Mouse (Mus musculus) left cerebral cortex, postnatal 14 days (tissue): Measurements from ENCODE around the gene Arfgef3. TPM values are rescaled to one million over a fixed set of nuclear protein-coding genes. Genes with fewer than 3 reads are reported as not detected.

Source experiments
- DNase-seq, 2 experiments: peaks; one replicate each; pipeline ENCODE4 v3.0.0; 2021 to 2022; ENCODE audit warnings: low spot score in 2 of 2, mixed read lengths in 1 of 2
- intact Hi-C: fragments of 180-260 bp; cut with DNase I; formaldehyde crosslinking; loops from one replicate; pipeline ENCODE4 v1.15.1; 2025
- long read RNA-seq, 2 experiments: library from polyadenylated mRNA; stranded (forward); transcript quantifications; one replicate each; pipeline ENCODE4 v2.0.0; 2021
- total RNA-seq, 2 experiments: library from RNA; stranded (reverse); gene quantifications; 2 replicates each; pipeline ENCODE4 v1.2.3; 2021

Arfgef3 gene
- total RNA-seq = 100 to 1,000 TPM; 104 to 116 TPM
- long read RNA-seq, experiment 1, partial matches to known transcripts = 5 of 14 reads
- long read RNA-seq, experiment 1, other reads (novel, unspliced or antisense) = 9 of 14 reads
- long read RNA-seq, experiment 2, full-length matches to known transcripts = 1 of 12 reads
- long read RNA-seq, experiment 2, partial matches to known transcripts = 4 of 12 reads
- long read RNA-seq, experiment 2, other reads (novel, unspliced or antisense) = 7 of 12 reads

GRCm38 (mm10) chr10:18743286-18744142 is at the start of gene Arfgef3:
Arfgef3 (minus strand) TSS chr10:18743949.
- intact Hi-C loops = no loop called here

GRCm38 (mm10) chr10:18790063-18790462 is 46.3 kb upstream of the Arfgef3 start:
- intact Hi-C loops = no loop called here
- peak; percentile 10 to 31 for DNase-seq

More at GRCm38 (mm10) chr10:18743286-18744142, at the start of gene Arfgef3:
- peak; percentile 71 to 79 for DNase-seq

GRCm38 (mm10) chr10:18788601-18789000 is 44.9 kb upstream of the Arfgef3 start:
- intact Hi-C loops = no loop called here
- no peak for DNase-seq

DNA sequence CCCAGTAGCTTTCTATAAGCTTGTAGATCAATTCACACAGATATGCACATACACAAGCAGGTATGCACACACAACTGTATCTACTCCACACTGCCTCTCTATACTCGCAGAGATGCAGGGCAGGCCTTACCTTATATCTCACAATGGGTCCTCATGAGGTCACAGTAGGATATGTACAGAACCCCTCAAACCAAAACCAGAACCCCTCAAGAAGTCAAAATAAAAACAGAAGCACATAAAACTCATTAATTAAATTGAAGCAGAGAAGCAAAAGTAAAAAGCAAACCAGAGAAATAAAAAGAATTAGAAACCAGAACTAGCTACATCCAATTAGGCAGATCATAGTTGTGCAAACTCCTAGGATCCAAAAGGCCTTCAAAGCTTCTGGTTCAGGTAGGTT is 42.9 kb upstream of the Arfgef3 start, which contains the start of gene Gm4922:
TSS of gene Gm4922 (minus strand) at position 101 of the 400 bp plus-strand sequence.
- no peak for DNase-seq
- intact Hi-C loops = no loop called here

DNA sequence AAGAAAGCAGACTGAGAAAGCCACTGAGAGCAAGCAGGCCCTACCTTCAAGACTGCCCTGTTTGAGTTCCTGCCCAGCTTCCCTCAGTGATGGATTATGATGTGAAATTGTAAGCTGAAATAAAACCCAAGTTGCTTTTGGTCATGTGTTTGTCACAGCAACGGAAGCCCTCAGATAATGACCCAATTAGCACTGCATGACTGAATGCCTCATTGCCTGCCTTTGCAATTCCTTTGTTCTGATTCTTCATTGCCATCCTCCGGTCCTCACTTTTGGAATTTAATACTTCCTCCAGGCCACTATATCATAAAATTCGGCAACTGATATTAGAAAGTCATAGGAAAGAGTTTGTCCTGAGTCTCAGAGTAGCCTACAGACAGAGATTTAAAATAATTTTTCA is 33.8 kb upstream of the Arfgef3 start:
- DNase-seq = no peak
- intact Hi-C loops = no loop called here

DNA sequence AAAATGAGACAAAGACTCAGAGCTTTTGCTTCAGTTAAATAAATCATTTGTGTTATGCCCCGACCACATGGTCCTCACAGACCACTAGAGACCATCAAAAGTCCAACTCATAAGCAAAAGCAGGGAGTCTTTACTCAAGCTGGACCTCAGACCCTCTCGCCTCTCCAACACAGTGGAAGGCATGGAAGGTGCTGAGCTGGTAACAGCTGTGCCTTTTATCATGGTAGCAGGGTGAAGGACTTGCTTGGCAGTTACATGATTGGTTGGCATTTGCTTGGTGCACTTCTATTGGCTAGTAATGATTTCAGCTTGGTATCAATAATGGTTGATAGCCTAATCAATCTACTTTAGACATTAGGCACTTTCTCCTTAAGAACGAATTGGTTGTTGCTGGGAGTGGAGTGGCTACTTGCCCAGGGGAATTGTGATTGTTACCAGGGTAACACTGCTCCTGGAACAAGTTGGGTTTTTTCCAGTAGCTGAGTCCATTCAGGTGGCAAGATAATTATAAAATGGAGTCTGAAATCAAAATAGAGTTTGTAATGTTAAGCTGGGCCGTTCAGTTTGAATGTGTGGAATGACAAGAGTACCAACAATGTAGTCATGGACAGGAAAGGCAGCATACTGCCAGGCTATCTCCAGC is 28.9 kb upstream of the Arfgef3 start:
- DNase-seq = peak in 1 of 2 experiments; percentile 10
- intact Hi-C loops = no loop called here

GRCm38 (mm10) chr10:18769909-18770308 is 26.2 kb upstream of the Arfgef3 start:
- intact Hi-C loops = no loop called here
- DNase-seq = no peak

DNA sequence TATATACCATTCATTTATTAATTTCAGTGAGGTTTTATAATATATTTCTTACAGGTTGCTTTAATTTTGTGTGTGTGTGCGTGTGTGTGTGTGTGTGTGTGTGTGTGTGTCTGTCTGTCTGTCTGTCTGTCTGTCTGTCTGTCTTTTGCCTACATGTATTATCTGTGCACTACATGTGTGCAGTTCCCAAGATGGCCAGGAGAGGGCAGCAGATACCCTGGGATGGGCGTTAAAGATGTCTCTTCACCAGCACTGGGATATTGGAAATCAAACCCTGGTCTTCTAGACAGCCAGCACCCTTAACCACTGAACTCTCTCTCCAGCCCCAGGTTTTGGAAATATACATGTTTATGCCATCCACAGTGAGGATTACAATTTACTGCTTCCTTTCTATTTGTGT is 16.5 kb upstream of the Arfgef3 start:
- intact Hi-C loops = loop anchor here (2.0 to 5.0 kb wide), 2 partner anchors 82 to 145 kb away; no protein-coding TSS in a partner anchor
- peak; percentile 38 to 45 for DNase-seq

DNA sequence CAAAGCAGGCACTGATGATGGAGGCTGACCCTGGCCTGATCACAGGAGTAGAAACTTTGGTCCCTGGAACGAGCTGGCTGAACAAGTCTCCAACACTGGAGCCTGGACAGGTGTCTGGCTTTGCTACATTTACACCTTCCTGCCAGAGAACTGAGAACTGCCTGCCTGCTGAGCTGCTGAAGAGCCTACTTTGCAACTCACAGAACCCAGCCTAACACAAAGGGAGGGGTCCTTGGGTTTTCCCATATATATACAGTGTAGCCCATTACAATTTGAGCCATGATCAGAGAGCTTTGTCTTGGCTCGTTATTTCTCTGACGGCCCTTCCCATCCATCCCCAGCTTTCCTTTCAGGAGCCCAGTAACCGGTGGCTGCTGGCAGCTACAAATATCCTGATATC is 6.3 kb upstream of the Arfgef3 start:
- no peak for DNase-seq
- intact Hi-C loops = no loop called here

- DNase-seq = no peak
- intact Hi-C loops = no loop called here
Observed at GRCm38 (mm10) chr10:18742086-18742485, 1.7 kb downstream of the Arfgef3 start.

- intact Hi-C loops = no loop called here
- DNase-seq = no peak
Observed at GRCm38 (mm10) chr10:18741024-18741423, 2.7 kb downstream of the Arfgef3 start.

DNA sequence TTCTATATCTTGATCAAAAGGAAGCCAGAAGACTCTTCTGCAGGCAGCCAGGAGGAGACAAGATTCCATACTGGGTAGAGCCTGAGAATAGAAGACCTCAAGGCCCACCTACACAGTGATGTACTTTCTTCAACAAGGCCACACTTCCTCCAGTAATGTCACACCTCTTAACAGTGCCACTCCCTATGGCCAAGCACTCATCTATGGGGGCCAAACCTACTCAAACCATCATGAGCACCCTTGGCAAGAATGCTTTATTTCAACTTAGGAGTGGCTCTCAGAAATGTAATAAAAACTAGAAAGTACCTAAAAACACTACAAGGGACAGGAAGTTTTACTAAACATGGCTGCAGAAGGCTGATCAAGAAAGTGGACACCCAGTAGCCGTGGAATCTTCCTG is 15.2 kb downstream of the Arfgef3 start:
- DNase-seq = no peak
- intact Hi-C loops = no loop called here

GRCm38 (mm10) chr10:18711436-18711835 is 32.3 kb downstream of the Arfgef3 start:
- intact Hi-C loops = no loop called here
- no peak for DNase-seq

GRCm38 (mm10) chr10:18710949-18711348 is 32.8 kb downstream of the Arfgef3 start:
- intact Hi-C loops = no loop called here
- DNase-seq = peak; percentile 19 to 52

- no peak for DNase-seq
- intact Hi-C loops = no loop called here
Observed at GRCm38 (mm10) chr10:18709836-18710235, 33.9 kb downstream of the Arfgef3 start.

DNA sequence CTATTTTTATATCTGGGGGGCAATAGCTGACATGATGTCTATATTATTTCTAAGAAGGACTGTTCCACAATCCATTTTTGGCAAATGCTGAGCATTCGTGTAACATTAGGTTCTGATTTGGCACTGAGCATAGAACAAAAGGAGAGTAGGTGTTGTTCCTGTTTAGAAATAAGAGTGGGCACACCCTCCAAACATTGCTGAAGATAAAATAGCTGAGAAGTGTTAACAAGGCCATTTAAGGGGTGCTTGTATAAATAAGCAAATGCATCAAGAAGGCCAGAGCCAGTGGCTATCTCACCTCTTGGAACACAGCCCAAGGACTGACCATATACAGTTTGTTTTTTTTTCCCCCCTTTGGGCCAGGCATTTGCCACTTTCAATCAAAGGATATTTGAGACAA is 35.1 kb downstream of the Arfgef3 start:
- DNase-seq = peak in 1 of 2 experiments; percentile 44
- intact Hi-C loops = no loop called here

DNA sequence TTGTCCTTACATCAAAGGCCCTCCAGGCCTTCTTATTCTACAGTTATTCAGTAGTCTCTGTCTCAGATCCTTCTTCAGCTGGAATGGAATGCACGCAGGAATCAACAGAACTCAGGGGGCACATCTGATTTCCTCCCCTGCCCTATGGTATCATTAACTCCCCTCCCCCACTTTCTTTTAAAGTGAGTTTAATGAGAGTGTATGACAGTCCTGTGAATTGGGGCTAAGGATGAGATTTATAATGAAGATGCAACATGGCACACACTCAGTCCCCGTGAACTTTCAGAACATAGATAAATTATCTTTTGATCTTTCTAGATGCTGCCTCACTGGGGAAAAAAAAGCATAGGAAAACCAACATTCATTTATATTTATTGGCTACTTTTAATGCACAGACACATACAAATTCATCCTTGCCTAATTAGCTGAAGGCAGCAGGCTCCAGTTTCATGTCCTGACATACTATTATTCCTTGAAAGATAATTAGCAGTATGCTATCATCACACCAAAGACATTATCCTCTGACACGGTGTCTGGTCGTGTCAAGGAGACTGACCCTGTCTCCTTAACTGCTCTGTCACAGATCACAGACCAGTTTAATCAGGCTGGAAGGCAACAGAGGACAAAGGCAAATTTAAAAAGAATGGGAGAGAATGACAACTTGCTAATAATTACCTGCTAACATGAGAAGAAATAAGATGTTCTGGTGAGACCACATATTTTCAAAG is 39.2 kb downstream of the Arfgef3 start:
- DNase-seq = no peak
- intact Hi-C loops = no loop called here

GRCm38 (mm10) chr10:18701517-18701916 is 42.2 kb downstream of the Arfgef3 start:
- intact Hi-C loops = no loop called here
- DNase-seq = no peak

GRCm38 (mm10) chr10:18700117-18700516 is 43.6 kb downstream of the Arfgef3 start:
- intact Hi-C loops = no loop called here
- no peak for DNase-seq

- no peak for DNase-seq
- intact Hi-C loops = no loop called here
Observed at GRCm38 (mm10) chr10:18699151-18699550, 44.6 kb downstream of the Arfgef3 start.
